Mouse (Mus musculus) CH12.LX (cell line): ENCODE measurements around the gene Tmem11. TPM values are rescaled to one million over a fixed set of nuclear protein-coding genes. Genes with fewer than 3 reads are reported as not detected.
"Not testable (repeated sequence)": the region's sequence is repeated elsewhere in the genome, so short reads cannot be mapped to it uniquely, and the experiment has no call there.

ENCODE experiments used
- DNase-seq: peaks from one replicate; pipeline ENCODE4 v3.0.0-alpha.2; 2013; ENCODE audit errors: extremely low read depth
- H3K27ac ChIP-seq: 2 replicates; pipeline ENCODE4 v1.5.1; 2012; ENCODE audit warnings: low read depth, mild to moderate bottlenecking, control low read depth, moderate library complexity; ENCODE audit not compliant: insufficient read depth
- H3K27me3 ChIP-seq: replicated peaks from 2 replicates; pipeline ENCODE3; 2012; ENCODE audit warnings: inconsistent platforms
- H3K36me3 ChIP-seq, 2 experiments: replicated peaks in 1 of 2; 2 replicates each; pipeline versions ENCODE3 to v1.6.1; 2012; ENCODE audit warnings: inconsistent platforms in 1 of 2, low read length in 1 of 2, mild to moderate bottlenecking in 1 of 2, mixed read lengths in 1 of 2, moderate library complexity in 1 of 2; ENCODE audit not compliant: control insufficient read depth in 1 of 2, insufficient read depth in 1 of 2
- H3K4me1 ChIP-seq, 2 experiments: 2 replicates each; pipeline ENCODE4 v1.6.1; 2012; ENCODE audit warnings: inconsistent platforms in 1 of 2, moderate library complexity in 1 of 2; ENCODE audit not compliant: insufficient read depth in 2 of 2, control insufficient read depth in 1 of 2
- H3K4me2 ChIP-seq: 2 replicates; pipeline ENCODE4 v1.6.1; 2012; ENCODE audit warnings: low read depth, mild to moderate bottlenecking, control low read depth; ENCODE audit not compliant: poor library complexity, insufficient read depth, severe bottlenecking
- H3K4me3 ChIP-seq, 3 experiments: fragments of 150-350 bp in 1 of 3; sonication (generic) in 1 of 3; replicated peaks in 1 of 3; 2 replicates each; pipeline versions ENCODE3 to v1.5.1; 2011 to 2012; ENCODE audit warnings: low read depth in 2 of 3, low read length in 2 of 3, mild to moderate bottlenecking in 2 of 3, moderate library complexity in 2 of 3, control low read depth in 1 of 3, improper control_type of control experiment in 1 of 3, inconsistent platforms in 1 of 3, mixed read lengths in 1 of 3; ENCODE audit not compliant: poor library complexity in 1 of 3
- H3K79me2 ChIP-seq: replicated peaks from 2 replicates; pipeline ENCODE4 v1.6.1; 2012; ENCODE audit warnings: mild to moderate bottlenecking, moderate library complexity; ENCODE audit not compliant: control insufficient read depth, poor library complexity, insufficient read depth, severe bottlenecking; ENCODE audit errors: extremely low read depth
- H3K9ac ChIP-seq: 2 replicates; pipeline ENCODE4 v1.6.1; 2012; ENCODE audit warnings: low read depth, mild to moderate bottlenecking, control low read depth, moderate library complexity; ENCODE audit not compliant: insufficient read depth
- H3K9me3 ChIP-seq: replicated peaks from 2 replicates; pipeline ENCODE3; 2012; ENCODE audit warnings: low read length, inconsistent platforms, mixed read lengths
- BHLHE40 ChIP-seq: IDR thresholded peaks from 2 replicates; pipeline ENCODE4 v1.6.1; 2011; ENCODE audit warnings: mild to moderate bottlenecking, low read depth, low read length, improper control_type of control experiment
- CHD1 ChIP-seq: IDR thresholded peaks from 2 replicates; pipeline ENCODE4 v1.6.1; 2012; ENCODE audit warnings: low read depth, low read length, improper control_type of control experiment, inconsistent platforms
- CHD2 ChIP-seq: IDR thresholded peaks from 2 replicates; pipeline ENCODE4 v1.6.1; 2011; ENCODE audit warnings: low read length, improper control_type of control experiment
- CTCF ChIP-seq, 2 experiments: IDR thresholded peaks in 1 of 2; conservative IDR thresholded peaks in 1 of 2; 2 replicates each; pipeline ENCODE4 v1.5.1; 2011 to 2012; ENCODE audit warnings: low read depth in 2 of 2, low read length in 2 of 2, improper control_type of control experiment in 1 of 2, inconsistent platforms in 1 of 2, mild to moderate bottlenecking in 1 of 2, moderate library complexity in 1 of 2
- E2F4 ChIP-seq: IDR thresholded peaks from 2 replicates; pipeline ENCODE4 v1.6.1; 2011; ENCODE audit warnings: low read depth, low read length, improper control_type of control experiment; ENCODE audit not compliant: insufficient replicate concordance
- EP300 ChIP-seq: IDR thresholded peaks from 2 replicates; pipeline ENCODE4 v1.6.1; 2011; ENCODE audit warnings: low read length, improper control_type of control experiment
- HCFC1 ChIP-seq: IDR thresholded peaks from 2 replicates; pipeline ENCODE4 v1.6.1; 2012; ENCODE audit warnings: low read depth, mild to moderate bottlenecking, inconsistent platforms, low read length, improper control_type of control experiment
- JUN ChIP-seq: IDR thresholded peaks from 2 replicates; pipeline ENCODE4 v1.6.1; 2011; ENCODE audit warnings: low read depth, mild to moderate bottlenecking, low read length, improper control_type of control experiment, moderate library complexity; ENCODE audit not compliant: insufficient read depth
- JUND ChIP-seq: conservative IDR thresholded peaks from 2 replicates; pipeline ENCODE4 v1.6.1; 2011; ENCODE audit warnings: low read depth, low read length, improper control_type of control experiment
- MAX ChIP-seq: IDR thresholded peaks from 2 replicates; pipeline ENCODE4 v1.6.1; 2011; ENCODE audit warnings: low read length, improper control_type of control experiment
- MEF2A ChIP-seq: IDR thresholded peaks from 2 replicates; pipeline ENCODE4 v1.6.1; 2014; ENCODE audit warnings: low read depth, mild to moderate bottlenecking, inconsistent platforms, low read length, improper control_type of control experiment, borderline replicate concordance
- NELFE ChIP-seq: IDR thresholded peaks from 2 replicates; pipeline ENCODE4 v1.6.1; 2011; ENCODE audit warnings: low read depth, low read length, improper control_type of control experiment
- POLR2A ChIP-seq: IDR thresholded peaks from 2 replicates; pipeline ENCODE4 v1.6.1; 2011; ENCODE audit warnings: low read depth, mild to moderate bottlenecking, improper control_type of control experiment, low read length
- POLR2AphosphoS2 ChIP-seq: IDR thresholded peaks from 2 replicates; pipeline ENCODE4 v1.6.1; 2011; ENCODE audit warnings: low read depth, low read length, improper control_type of control experiment
- RAD21 ChIP-seq: IDR thresholded peaks from 2 replicates; pipeline ENCODE4 v1.6.1; 2011; ENCODE audit warnings: low read depth, mild to moderate bottlenecking, low read length, improper control_type of control experiment, moderate library complexity
- TBP ChIP-seq: conservative IDR thresholded peaks from 2 replicates; pipeline ENCODE4 v1.6.1; 2011; ENCODE audit warnings: low read depth, low read length, improper control_type of control experiment
- UBTF ChIP-seq: IDR thresholded peaks from 2 replicates; pipeline ENCODE4 v1.6.1; 2012; ENCODE audit warnings: low read depth, mild to moderate bottlenecking, inconsistent platforms, low read length, improper control_type of control experiment, moderate library complexity
- USF2 ChIP-seq: conservative IDR thresholded peaks from 2 replicates; pipeline ENCODE4 v1.6.1; 2011; ENCODE audit warnings: low read depth, low read length, improper control_type of control experiment
- ZC3H11A ChIP-seq: IDR thresholded peaks from 2 replicates; pipeline ENCODE4 v1.6.1; 2012; ENCODE audit warnings: low read depth, mild to moderate bottlenecking, inconsistent platforms, low read length, improper control_type of control experiment
- ZKSCAN1 ChIP-seq: IDR thresholded peaks from 2 replicates; pipeline ENCODE4 v1.6.1; 2012; ENCODE audit warnings: low read depth, inconsistent platforms, low read length, improper control_type of control experiment, borderline replicate concordance
- dilution Hi-C: fragments of 300-500 bp; cut with MboI; formaldehyde crosslinking; loops from 2 replicates; pipeline ENCODE4 v1.14.3; 2020; ENCODE audit warnings: low sequenced_read_pairs; ENCODE audit not compliant: extremely low pct_unique_long_range_greater_than_20kb, extremely low pct_ligation_motif_present
- in situ Hi-C: fragments of 300-500 bp; cut with MboI; formaldehyde crosslinking; loops from 3 replicates; pipeline ENCODE4 v1.14.3; 2019; ENCODE audit warnings: low sequenced_read_pairs, low pct_ligation_motif_present, low pct_unique_long_range_greater_than_20kb, mixed read lengths
- polyA plus RNA-seq: library from polyadenylated mRNA; unstranded; fragments of >175 nt; gene quantifications from 2 replicates; pipeline ENCODE4 v1.2.1, GENCODE M21; 2012; ENCODE audit warnings: low read depth; ENCODE audit not compliant: insufficient read length
- total RNA-seq, 2 experiments: library from RNA; depleted of rRNA; stranded (reverse); fragments of 300-350 nt in 1 of 2; fragments of >200 nt in 1 of 2; gene quantifications; 2 replicates each; pipeline ENCODE4 v1.2.3; 2012 to 2014

Tmem11 gene
- total and polyA plus RNA-seq, 3 experiments, result 71.1 to 117 (median 83.0) TPM

DNA sequence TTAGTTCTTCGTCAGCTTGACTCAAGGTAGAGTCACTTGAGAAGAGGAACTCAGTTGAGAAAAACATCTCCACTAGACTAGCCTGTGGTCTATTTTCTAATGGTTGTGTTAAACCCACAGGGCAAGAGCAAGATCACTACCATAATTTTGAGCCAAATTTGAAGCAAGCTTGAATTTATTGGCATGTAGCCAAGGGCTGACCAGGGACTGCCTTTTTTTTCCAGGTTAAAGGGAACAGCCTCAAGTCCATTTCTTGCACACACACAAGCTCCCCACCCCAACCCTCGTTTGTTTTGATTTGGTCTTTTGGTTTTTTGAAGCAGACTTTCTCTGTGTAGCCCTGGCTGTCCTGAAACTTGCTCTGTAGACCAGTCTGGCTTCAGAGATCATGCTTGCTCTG lies 10.8 kb upstream of the Tmem11 start:
- in situ Hi-C loops, result no loop called here
- TF ChIP-seq ZKSCAN1, result no peak
- TF ChIP-seq CHD2, result no peak
- no peak for TF ChIP-seq BHLHE40
- TF ChIP-seq NELFE, result no peak
- no peak for TF ChIP-seq POLR2AphosphoS2
- no peak for TF ChIP-seq JUND
- TF ChIP-seq JUN, result no peak
- no peak for TF ChIP-seq EP300
- no peak for TF ChIP-seq USF2
- no peak for TF ChIP-seq CHD1
- TF ChIP-seq ZC3H11A, result no peak
- TF ChIP-seq POLR2A, result no peak
- no peak for TF ChIP-seq MAX
- TF ChIP-seq UBTF, result no peak
- TF ChIP-seq MEF2A, result no peak
- no peak for TF ChIP-seq E2F4
- TF ChIP-seq, all 38 proteins: peak for 0
- dilution Hi-C loops, result no loop called here

DNA sequence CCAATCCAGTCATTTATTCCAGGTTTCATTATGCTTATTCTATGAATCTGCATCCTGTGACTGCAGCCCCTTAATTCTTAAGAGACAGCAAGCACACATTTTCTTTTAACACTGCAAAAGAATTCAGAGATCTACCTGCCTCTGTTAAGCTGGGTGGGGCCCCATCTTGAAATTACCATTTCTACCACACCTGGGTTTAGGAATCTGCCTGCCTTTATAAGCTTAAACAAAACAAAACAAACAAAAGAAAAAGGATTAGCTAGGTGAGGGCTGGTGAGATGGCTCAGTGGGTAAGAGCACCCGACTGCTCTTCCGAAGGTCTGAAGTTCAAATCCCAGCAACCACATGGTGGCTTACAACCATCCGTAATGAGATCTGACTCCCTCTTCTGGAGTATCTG lies 7.9 kb upstream of the Tmem11 start:
- H3K4me1 ChIP-seq, dilution Hi-C loops, H3K4me2 ChIP-seq, H3K4me3 ChIP-seq, H3K27ac ChIP-seq, H3K27me3 ChIP-seq, in situ Hi-C loops, H3K79me2 ChIP-seq, H3K9me3 ChIP-seq, DNase-seq, H3K9ac ChIP-seq: not testable (repeated sequence)
- peaks cover 0 to 25% of the 10 kb centered on the region in 2 experiments for H3K36me3 ChIP-seq

More for the DNA sequence above, 10.8 kb upstream of the Tmem11 start:
- Histone ChIP-seq H3K4me1 (no peaks in the 10 kb centered on the region), H3K4me3 (no peak overlapping the region), H3K9me3 (no peaks in the 10 kb centered on the region), H3K79me2 (no peaks in the 10 kb centered on the region), H3K27me3 (no peaks in the 10 kb centered on the region), H3K9ac (no peak overlapping the region), H3K4me2 (no peak overlapping the region), H3K36me3 (peaks cover 0 to 8% of the 10 kb centered on the region in 2 experiments), H3K27ac (no peak overlapping the region)
- DNase-seq, result no peak

DNA sequence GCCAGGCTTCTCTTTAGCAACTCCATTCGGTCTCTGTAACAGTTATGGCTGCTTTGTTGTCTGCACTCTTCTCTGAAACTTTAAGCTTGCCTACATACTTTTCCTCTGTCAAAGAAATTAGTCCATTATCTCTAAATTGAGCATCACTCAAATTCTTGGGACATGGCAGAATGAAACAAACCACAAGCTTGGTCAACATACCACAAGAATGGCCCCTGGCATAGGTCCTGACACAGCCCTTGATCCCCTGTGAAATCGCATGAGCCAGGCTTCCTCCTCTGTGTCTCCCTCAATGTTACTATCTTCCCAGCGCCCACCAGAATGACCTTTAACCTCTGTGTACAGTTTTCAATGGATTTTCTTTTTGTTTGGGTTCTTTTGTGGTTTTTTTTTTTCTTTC lies 3.3 kb upstream of the Tmem11 start:
- Histone ChIP-seq H3K4me1 (peaks cover 6 to 17% of the 10 kb centered on the region in 2 experiments; a peak in 2 of 4 replicates), H3K9ac (no peak overlapping the region), H3K27ac (no peak overlapping the region), H3K4me2 (no peak overlapping the region), H3K79me2 (peaks cover 19% of the 10 kb centered on the region), H3K27me3 (no peaks in the 10 kb centered on the region), H3K9me3 (no peaks in the 10 kb centered on the region)
- dilution Hi-C loops, result no loop called here
- in situ Hi-C loops, result no loop called here
- DNase-seq, result no peak
- TF ChIP-seq CHD1 (no peak), CTCF (conservative IDR thresholded peaks at IDR 0.05 in 1 of 2, IDR thresholded peaks at IDR 0.05 in 1 of 2; ENCODE audit: low read depth in 2 of 2, low read length in 2 of 2) (no peak), HCFC1 (no peak), MAX (no peak), JUND (no peak), RAD21 (no peak), ZC3H11A (no peak), TBP (no peak), BHLHE40 (no peak), EP300 (no peak)
- TF ChIP-seq, all 38 proteins: peak for 0
- H3K36me3 ChIP-seq, result peaks cover 2 to 38% of the 10 kb centered on the region in 2 experiments
- H3K4me3 ChIP-seq, result no peak overlapping the region
